Comparison of ENCODE assay signal across 8 mouse cellular contexts in the genomic region with DNA sequence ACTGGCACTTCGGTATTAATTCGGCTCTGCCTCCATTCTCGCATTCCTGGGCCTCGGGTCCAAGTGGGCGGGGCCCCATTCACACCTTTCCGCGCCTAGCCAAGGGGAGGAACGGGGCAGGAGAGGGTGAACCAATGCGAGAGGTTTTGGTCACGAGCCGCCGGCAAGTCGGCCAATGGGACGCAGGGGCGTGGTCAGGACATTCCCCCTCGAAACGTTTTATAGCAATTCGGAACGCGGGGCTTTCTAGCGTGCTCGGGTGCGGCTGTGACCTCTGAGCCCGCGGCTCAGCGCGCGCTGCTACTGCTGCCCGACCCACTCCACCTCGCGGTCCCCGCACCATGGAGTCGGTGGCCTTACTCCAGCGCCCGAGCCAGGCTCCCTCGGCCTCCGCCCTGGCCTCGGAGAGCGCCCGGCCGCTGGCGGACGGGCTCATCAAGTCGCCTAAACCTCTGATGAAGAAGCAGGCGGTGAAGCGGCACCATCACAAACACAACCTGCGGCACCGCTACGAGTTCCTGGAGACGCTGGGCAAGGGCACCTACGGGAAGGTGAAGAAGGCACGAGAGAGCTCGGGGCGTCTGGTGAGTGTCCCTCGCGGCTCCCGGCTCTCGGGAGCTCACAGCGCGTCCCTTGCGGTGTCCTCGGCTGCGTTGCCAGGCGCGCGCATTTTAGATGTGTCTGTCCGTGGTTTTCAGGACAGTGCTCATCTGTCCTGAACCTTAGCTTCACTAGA. TPM values are rescaled to one million over a fixed set of nuclear protein-coding genes. Genes with fewer than 3 reads are reported as not detected.
DNase-seq lines count a peak whose midpoint lies in the region; ATAC-seq and TF ChIP-seq lines count a peak whose summit lies in the region.

A gene (plus strand): TSS at position 238 of the 736 bp plus-strand sequence.

- peak; percentile 88 for ATAC-seq in forebrain, embryonic 16.5 days
- ATAC-seq in lung, embryonic 16.5 days (ENCODE audit: low read depth): peak; percentile 73

- under 1% methylated on average over 67 of the region's 67 CpGs for WGBS in forebrain, embryonic 16.5 days
- WGBS in lung, embryonic 16.5 days: under 1% methylated on average over 67 of the region's 67 CpGs

- H3K36me3 ChIP-seq in MEL (ENCODE audit: control insufficient read depth in 1 of 2, insufficient read depth in 2 of 2, low read length in 2 of 2): peaks cover 0 to 41% of the 10 kb centered on the region in 2 experiments; a peak in 2 of 4 replicates
- no peaks in the 10 kb centered on the region for H3K36me3 ChIP-seq in forebrain, embryonic 16.5 days (ENCODE audit: control insufficient read depth, insufficient read depth)
- no peaks in the 10 kb centered on the region for H3K36me3 ChIP-seq in lung, embryonic 16.5 days (ENCODE audit: control insufficient read depth, insufficient read depth, low read length)

- 0 out of 2 replicates have a peak, but pooled peaks cover 2% of the 10 kb centered on the region for H3K79me2 ChIP-seq in MEL (ENCODE audit: control insufficient read depth, insufficient read depth, low read length, poor library complexity)

- no peaks in the 10 kb centered on the region for H3K9me3 ChIP-seq in MEL (replicated peaks; ENCODE audit: insufficient read depth, low read length)
- no peaks in the 10 kb centered on the region for H3K9me3 ChIP-seq in forebrain, embryonic 16.5 days (ENCODE audit: control insufficient read depth, low read length)
- H3K9me3 ChIP-seq in lung, embryonic 16.5 days (ENCODE audit: control insufficient read depth, low read length): no peaks in the 10 kb centered on the region

- peak within 1 kb of the TSS; percentile 77 for H3K9ac ChIP-seq in MEL (ENCODE audit: control insufficient read depth, low read depth, low read length, poor library complexity, severe bottlenecking)
- H3K9ac ChIP-seq in forebrain, embryonic 16.5 days (replicated peaks; ENCODE audit: low read depth, low read length): peak within 1 kb of the TSS; percentile 74
- peak within 1 kb of the TSS; percentile 72 for H3K9ac ChIP-seq in lung, embryonic 16.5 days (ENCODE audit: low read length)

- peak in 1 of 2 experiments; percentile 64; a peak in 2 of 4 replicates for TF ChIP-seq POLR2A in MEL (IDR thresholded peaks at IDR 0.05; ENCODE audit: control insufficient read depth in 1 of 2, insufficient read depth in 1 of 2, low read depth in 1 of 2, low read length in 2 of 2, poor library complexity in 1 of 2)

- intact Hi-C loops in heart, postnatal 36 days (cut with DNase I): loop anchor here (2.0 to 10.0 kb wide), 2 partner anchors 17 to 311 kb away; a partner anchor contains a TSS

- peak within 1 kb of the TSS; percentile 88 for H3K4me2 ChIP-seq in forebrain, embryonic 16.5 days (ENCODE audit: low read length)
- peak within 1 kb of the TSS; percentile 66 for H3K4me2 ChIP-seq in lung, embryonic 16.5 days (ENCODE audit: low read depth, low read length)

- H3K27me3 ChIP-seq in MEL (ENCODE audit: control insufficient read depth in 1 of 2, insufficient read depth in 2 of 2, low read length in 2 of 2): no peaks in the 10 kb centered on the region
- no peaks in the 10 kb centered on the region for H3K27me3 ChIP-seq in forebrain, embryonic 16.5 days (replicated peaks; ENCODE audit: control insufficient read depth, insufficient read depth, low read length)
- no peaks in the 10 kb centered on the region for H3K27me3 ChIP-seq in lung, embryonic 16.5 days (ENCODE audit: control insufficient read depth, insufficient read depth, low read depth, low read length)

- no peak for TF ChIP-seq EP300 in MEL (IDR thresholded peaks at IDR 0.05; ENCODE audit: low read depth in 1 of 2, low read length in 2 of 2)

- H3K4me1 ChIP-seq in MEL (ENCODE audit: control insufficient read depth in 1 of 2, insufficient read depth in 2 of 2, low read length in 2 of 2): peaks cover 19 to 51% of the 10 kb centered on the region in 2 experiments
- H3K4me1 ChIP-seq in forebrain, embryonic 16.5 days (replicated peaks; ENCODE audit: control insufficient read depth, insufficient read depth, low read length): peaks cover 37% of the 10 kb centered on the region
- peaks cover 30% of the 10 kb centered on the region for H3K4me1 ChIP-seq in lung, embryonic 16.5 days (replicated peaks; ENCODE audit: control insufficient read depth, insufficient read depth, low read length)

- H3K4me3 ChIP-seq in MEL (ENCODE audit: control insufficient read depth in 1 of 2, insufficient read depth in 1 of 2, low read depth in 2 of 2, low read length in 2 of 2): peak within 1 kb of the TSS; percentile 49 to 67
- peak within 1 kb of the TSS; percentile 73 for H3K4me3 ChIP-seq in forebrain, embryonic 16.5 days (replicated peaks; ENCODE audit: low read length)
- peak within 1 kb of the TSS; percentile 56 for H3K4me3 ChIP-seq in lung, embryonic 16.5 days (ENCODE audit: low read length)

- DNase-seq in MEL (ENCODE audit: low read depth, low spot score): peak; percentile 94
- peak; percentile 87 for DNase-seq in cerebellum, adult 11-12 months
- peak; percentile 88 to 90 for DNase-seq in heart, postnatal 36 days
- DNase-seq in layer of hippocampus, adult 8-10 months (ENCODE audit: low spot score in 2 of 2): peak; percentile 58 to 65
- peak; percentile 72 for DNase-seq in ovary, adult 18-20 months (ENCODE audit: low spot score)
- DNase-seq in thymus, postnatal 10 days (ENCODE audit: low spot score in 2 of 2): peak; percentile 71 to 72

- H3K27ac ChIP-seq in MEL (ENCODE audit: control insufficient read depth, low read depth, low read length): peak within 1 kb of the TSS; percentile 35
- no peak within 1 kb of the TSS; the same call in 1 of the 2 replicates for H3K27ac ChIP-seq in forebrain, embryonic 16.5 days (ENCODE audit: low read length)
- H3K27ac ChIP-seq in lung, embryonic 16.5 days (ENCODE audit: low read length): peak within 1 kb of the TSS; percentile 81

- TF ChIP-seq CTCF in MEL (IDR thresholded peaks at IDR 0.05 in 2 of 3, conservative IDR thresholded peaks at IDR 0.05 in 1 of 3; ENCODE audit: control insufficient read depth in 1 of 3, insufficient read depth in 1 of 3, low read depth in 2 of 3, low read length in 3 of 3, poor library complexity in 1 of 3, severe bottlenecking in 1 of 3): no peak

- TF ChIP-seq RAD21 in MEL (IDR thresholded peaks at IDR 0.05; ENCODE audit: low read depth, low read length): no peak

TF ChIP-seq in MEL, 35 proteins besides CTCF, POLR2A, EP300 and RAD21:
- peak; percentile 23; the same call in 1 of the 2 replicates for TF ChIP-seq MAZ (IDR thresholded peaks at IDR 0.05; ENCODE audit: low read depth, low read length)
- TF ChIP-seq ZKSCAN1 (IDR thresholded peaks at IDR 0.05; ENCODE audit: low read depth, low read length): no peak
- TF ChIP-seq USF2 (IDR thresholded peaks at IDR 0.05; ENCODE audit: borderline replicate concordance in 1 of 2, insufficient read depth in 1 of 2, low read depth in 1 of 2, low read length in 2 of 2): peak in 1 of 2 experiments; percentile 53; a peak in 1 of 4 replicates
- TF ChIP-seq NELFE (IDR thresholded peaks at IDR 0.05; ENCODE audit: low read depth, low read length): 0 out of 2 replicates have a peak, but pooled peaks have one; percentile 22
- TF ChIP-seq TBP (IDR thresholded peaks at IDR 0.05; ENCODE audit: low read depth, low read length): peak; percentile 46; the same call in 1 of the 2 replicates
- peak; percentile 71 for TF ChIP-seq BHLHE40 (IDR thresholded peaks at IDR 0.05; ENCODE audit: borderline replicate concordance, low read depth, low read length)
- peak; percentile 35 for TF ChIP-seq SIN3A (IDR thresholded peaks at IDR 0.05; ENCODE audit: low read length)
- TF ChIP-seq MAX (IDR thresholded peaks at IDR 0.05; ENCODE audit: low read length): peak; percentile 88
- no peak for TF ChIP-seq ZC3H11A (IDR thresholded peaks at IDR 0.05; ENCODE audit: low read depth, low read length)
- 0 out of 2 replicates have a peak, but pooled peaks have one; percentile 25 for TF ChIP-seq MXI1 (IDR thresholded peaks at IDR 0.05; ENCODE audit: low read depth, low read length)
- no peak for TF ChIP-seq UBTF (IDR thresholded peaks at IDR 0.05; ENCODE audit: borderline replicate concordance, insufficient read depth, low read depth, low read length)
- peak; percentile 91 for TF ChIP-seq USF1 (IDR thresholded peaks at IDR 0.05; ENCODE audit: low read depth, low read length)

RNA-seq across cellular contexts. Expression of the gene that starts here (rescaled TPM):
- total RNA-seq in MEL (2012; rRNA removed): 2.8 and 3.2 TPM in 2 replicates
- polyA plus RNA-seq in MEL (2012; ENCODE audit: insufficient read depth in 1 of 2, insufficient read length in 2 of 2, low read depth in 1 of 2, low replicate concordance in 2 of 2, missing spikeins in 1 of 2): 1 to 10 TPM in 1 of 2 experiments, not detected in 1; 3.0 TPM
- 13.3 and 13.4 TPM in 2 replicates for polyA plus RNA-seq in forebrain, embryonic 16.5 days (2015; fragmentation: Nextera tagmentation; extraction: Ambion mirVana)
- total RNA-seq in heart, postnatal 36 days (2021): 1 to 10 TPM; 3.7 to 3.8 TPM
- 1 to 10 TPM; 1.2 to 2.0 (median 1.9) TPM for total RNA-seq in layer of hippocampus, adult 8-10 months (2022)
- polyA plus RNA-seq in lung, embryonic 16.5 days (2015; fragmentation: Nextera tagmentation; extraction: Ambion mirVana): 23.4 TPM in 2 replicates
